Mouse (Mus musculus) heart, embryonic 10.5 days (tissue): Measurements from ENCODE around the gene Zbtb8os. TPM values are rescaled to one million over a fixed set of nuclear protein-coding genes. Genes with fewer than 3 reads are reported as not detected.

Source experiments
- polyA plus RNA-seq: library from polyadenylated mRNA; unstranded; fragments of >200 nt; fragmentation: Nextera tagmentation; extraction: Ambion mirVana; gene quantifications from 2 replicates; pipeline ENCODE4 v1.2.1, GENCODE M21; 2016

Gene Zbtb8os
- polyA plus RNA-seq, 1 experiment from 2014 or later: 50.0 TPM

Other genes starting within 250 kb of the Zbtb8os start
- gene Tmem54, start 230.1 kb upstream of the Zbtb8os start, polyA plus RNA-seq: 1.1 and 5.6 TPM in 2 replicates
- 1.4 TPM in 1 of 2 replicates, not detected in the other for gene Hpca, start 213.7 kb upstream of the Zbtb8os start, polyA plus RNA-seq
- gene Fndc5, start 198.7 kb upstream of the Zbtb8os start, polyA plus RNA-seq: 3.3 and 3.9 TPM in 2 replicates
- gene S100pbp, start 146.0 kb upstream of the Zbtb8os start, polyA plus RNA-seq: 19.9 and 20.1 TPM in 2 replicates
- 75.8 and 84.8 TPM in 2 replicates for gene Yars, start 145.9 kb upstream of the Zbtb8os start, polyA plus RNA-seq
- gene C77080, start 74.3 kb upstream of the Zbtb8os start, polyA plus RNA-seq: 1.1 and 2.7 TPM in 2 replicates
- gene Sync, start 48.1 kb upstream of the Zbtb8os start, polyA plus RNA-seq: 0.42 and 1.2 TPM in 2 replicates
- gene Rbbp4, start 325 bp upstream of the Zbtb8os start, polyA plus RNA-seq: 329 and 377 TPM in 2 replicates
- 7.5 and 9.3 TPM in 2 replicates for gene Zbtb8a, start 42.4 kb downstream of the Zbtb8os start, polyA plus RNA-seq
- 3.4 and 3.9 TPM in 2 replicates for gene Zbtb8b, start 105.2 kb downstream of the Zbtb8os start, polyA plus RNA-seq
- 22.4 and 22.9 TPM in 2 replicates for gene Bsdc1, start 125.9 kb downstream of the Zbtb8os start, polyA plus RNA-seq
- not detected in 2 replicates for gene Tssk3, start 155.3 kb downstream of the Zbtb8os start, polyA plus RNA-seq
- gene Fam229a, start 155.5 kb downstream of the Zbtb8os start, polyA plus RNA-seq: not detected in 2 replicates
- gene Marcksl1, start 177.9 kb downstream of the Zbtb8os start, polyA plus RNA-seq: 535 and 802 TPM in 2 replicates
- 201 and 237 TPM in 2 replicates for gene Hdac1, start 207.0 kb downstream of the Zbtb8os start, polyA plus RNA-seq
- gene Lck, start 237.9 kb downstream of the Zbtb8os start, polyA plus RNA-seq: 3.0 and 6.3 TPM in 2 replicates
- gene Fam167b, start 242.9 kb downstream of the Zbtb8os start, polyA plus RNA-seq: 1.6 and 3.6 TPM in 2 replicates